Mouse (Mus musculus): ENCODE data around the gene Gm14137. TPM values are rescaled to one million over a fixed set of nuclear protein-coding genes. Genes with fewer than 3 reads are reported as not detected.

Gene Gm14137
- polyA plus RNA-seq, 1 experiment from 2014 or later, result 0.72 TPM

DNA sequence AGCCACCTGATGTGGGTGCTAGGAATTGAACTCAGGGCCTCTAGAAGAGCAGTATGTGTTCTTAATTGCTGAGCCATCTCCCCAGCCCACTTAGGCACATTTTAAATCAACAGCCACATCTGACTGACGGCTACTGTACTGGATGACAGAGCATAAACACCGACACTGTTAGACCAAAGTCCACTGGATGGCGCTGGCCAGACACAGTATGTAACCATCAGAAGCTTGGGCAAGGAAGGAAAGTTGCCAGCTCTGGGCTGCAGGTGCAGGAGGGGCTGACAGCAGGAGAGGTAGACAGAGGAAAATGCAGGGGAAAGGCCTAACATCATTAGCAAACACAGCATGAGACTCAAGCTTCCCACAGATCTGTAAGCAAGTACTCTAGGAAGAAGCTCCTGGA lies 2.5 kb downstream of the Gm14137 start:
- Histone ChIP-seq H3K27me3 (ENCODE audit: low read depth, poor library complexity, severe bottlenecking) (0 out of 2 replicates have a peak, but pooled peaks cover 5% of the 10 kb centered on the region), H3K9me3 (replicated peaks) (no peaks in the 10 kb centered on the region), H3K36me3 (peaks cover 47% of the 10 kb centered on the region), H3K4me1 (peaks cover 32% of the 10 kb centered on the region), H3K27ac (replicated peaks) (no peak overlapping the region), H3K4me3 (no peak overlapping the region)
- DNase-seq (ENCODE audit: low spot score), result no peak
- WGBS, result 51% methylated on average over 3 of the region's 3 CpGs

- 0 out of 2 replicates have a peak, but pooled peaks cover 5% of the 10 kb centered on the region for H3K27me3 ChIP-seq (ENCODE audit: low read depth, poor library complexity, severe bottlenecking)
- WGBS, result 90% methylated on average over 5 of the region's 5 CpGs
- H3K4me3 ChIP-seq, result no peak overlapping the region
- H3K9me3 ChIP-seq (replicated peaks), result no peaks in the 10 kb centered on the region
- peaks cover 27% of the 10 kb centered on the region for H3K4me1 ChIP-seq
- DNase-seq (ENCODE audit: low spot score), result no peak
- H3K27ac ChIP-seq (replicated peaks), result no peak overlapping the region
- peaks cover 43% of the 10 kb centered on the region for H3K36me3 ChIP-seq
Measured at GRCm38 (mm10) chr2:119177384-119177939, 3.2 kb downstream of the Gm14137 start.

DNA sequence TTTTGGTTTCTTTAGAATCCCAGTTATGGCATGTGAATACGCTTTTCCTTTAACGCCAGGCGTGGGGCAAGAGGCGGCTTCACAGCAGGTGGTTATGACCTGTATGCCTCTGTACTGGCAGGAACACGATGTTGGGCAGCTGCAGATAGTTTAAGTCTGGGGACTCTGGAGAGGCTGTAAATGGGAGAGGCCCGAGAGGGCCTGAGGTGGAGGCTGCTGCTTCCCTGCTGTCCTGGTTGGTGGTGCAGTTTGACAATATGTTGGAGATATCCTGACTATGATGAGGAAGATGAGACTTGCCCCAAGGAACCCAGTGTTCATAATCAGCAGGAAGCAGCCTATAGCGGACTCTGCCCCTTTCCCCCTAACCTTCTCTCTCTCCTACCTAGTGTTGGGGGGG lies 8.6 kb downstream of the Gm14137 start:
- H3K27ac ChIP-seq (replicated peaks), result no peak overlapping the region
- H3K4me1 ChIP-seq, result no peaks in the 10 kb centered on the region
- no peaks in the 10 kb centered on the region for H3K27me3 ChIP-seq (ENCODE audit: low read depth, poor library complexity, severe bottlenecking)
- H3K4me3 ChIP-seq, result no peak overlapping the region
- peaks cover 68% of the 10 kb centered on the region for H3K36me3 ChIP-seq
- H3K9me3 ChIP-seq (replicated peaks), result no peaks in the 10 kb centered on the region
- WGBS, result 80% methylated on average over 7 of the region's 7 CpGs
- no peak for DNase-seq (ENCODE audit: low spot score)

GRCm38 (mm10) chr2:119189029-119189710 lies 14.9 kb downstream of the Gm14137 start:
- H3K27ac ChIP-seq (replicated peaks), result no peak overlapping the region
- H3K27me3 ChIP-seq (ENCODE audit: low read depth, poor library complexity, severe bottlenecking), result no peaks in the 10 kb centered on the region
- DNase-seq (ENCODE audit: low spot score), result peak; percentile 82
- H3K9me3 ChIP-seq (replicated peaks), result no peaks in the 10 kb centered on the region
- H3K4me3 ChIP-seq, result peak overlapping the region; percentile 47
- peaks cover 9% of the 10 kb centered on the region for H3K4me1 ChIP-seq
- 9% methylated on average over 15 of the region's 15 CpGs for WGBS
- peaks cover 19% of the 10 kb centered on the region for H3K36me3 ChIP-seq

GRCm38 (mm10) chr2:119190969-119191368 lies 16.7 kb downstream of the Gm14137 start:
- 87% methylated on average over 5 of the region's 5 CpGs for WGBS
- Histone ChIP-seq H3K4me3 (no peak overlapping the region), H3K9me3 (replicated peaks) (no peaks in the 10 kb centered on the region), H3K27me3 (ENCODE audit: low read depth, poor library complexity, severe bottlenecking) (no peaks in the 10 kb centered on the region), H3K27ac (replicated peaks) (no peak overlapping the region), H3K4me1 (peaks cover 11% of the 10 kb centered on the region), H3K36me3 (0 out of 2 replicates have a peak, but pooled peaks cover 3% of the 10 kb centered on the region)
- DNase-seq (ENCODE audit: low spot score), result no peak

- H3K4me3 ChIP-seq, result no peak overlapping the region
- DNase-seq (ENCODE audit: low spot score), result no peak
- no peak overlapping the region for H3K27ac ChIP-seq (replicated peaks)
- H3K36me3 ChIP-seq, result no peaks in the 10 kb centered on the region
- H3K27me3 ChIP-seq (ENCODE audit: low read depth, poor library complexity, severe bottlenecking), result no peaks in the 10 kb centered on the region
- no peaks in the 10 kb centered on the region for H3K9me3 ChIP-seq (replicated peaks)
- whole genome bisulfite sequencing, result 87% methylated on average over 5 of the region's 5 CpGs
- H3K4me1 ChIP-seq, result peaks cover 28% of the 10 kb centered on the region
Measured at GRCm38 (mm10) chr2:119194140-119194539, 19.8 kb downstream of the Gm14137 start.

DNA sequence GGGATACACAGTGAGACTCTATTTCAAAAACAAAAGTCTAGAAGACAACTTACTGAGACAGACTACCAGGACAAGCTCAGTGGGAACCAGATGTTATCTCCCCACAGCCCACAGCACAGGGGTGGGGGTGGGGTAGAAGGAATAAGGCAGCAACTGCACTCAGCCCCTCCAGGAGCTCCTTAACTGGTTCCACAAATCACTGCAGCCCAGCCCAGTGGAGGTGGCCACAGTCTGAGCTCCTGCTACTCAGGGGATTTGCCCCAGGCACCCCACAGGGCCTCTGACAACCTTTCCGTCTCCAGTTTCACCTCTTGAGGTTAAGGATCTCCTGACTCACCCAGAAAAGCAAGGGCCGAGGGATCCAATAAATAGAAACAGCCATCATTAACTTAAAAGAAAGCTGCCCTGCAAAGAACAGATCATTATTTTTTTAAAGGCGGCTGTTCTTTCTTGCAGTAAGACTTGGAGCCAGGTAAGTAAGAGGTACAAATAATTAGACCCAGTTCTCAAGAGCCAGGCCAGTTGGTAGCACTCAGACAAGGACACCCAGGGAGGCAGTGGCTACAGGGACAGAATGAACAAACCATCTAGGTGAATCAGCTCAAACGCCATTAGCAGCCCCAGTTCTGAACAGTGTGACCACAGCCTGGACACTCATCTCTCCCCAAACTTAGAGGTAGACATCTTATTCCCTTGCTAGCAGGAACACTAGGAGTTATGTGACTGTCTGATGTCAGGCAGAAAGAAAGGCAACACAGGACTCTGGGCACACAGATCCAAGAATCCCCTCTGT lies 22.2 kb downstream of the Gm14137 start:
- 30% methylated on average over 4 of the region's 4 CpGs for WGBS

GRCm38 (mm10) chr2:119197493-119197892 lies 23.2 kb downstream of the Gm14137 start:
- peaks cover 26% of the 10 kb centered on the region for H3K4me1 ChIP-seq
- DNase-seq (ENCODE audit: low spot score), result no peak
- no peaks in the 10 kb centered on the region for H3K27me3 ChIP-seq (ENCODE audit: low read depth, poor library complexity, severe bottlenecking)
- WGBS, result 82% methylated on average over 1 of the region's 1 CpGs
- H3K27ac ChIP-seq (replicated peaks), result 0 out of 2 replicates have a peak overlapping the region, but pooled peaks have one; percentile 24
- H3K36me3 ChIP-seq, result no peaks in the 10 kb centered on the region
- no peak overlapping the region for H3K4me3 ChIP-seq
- H3K9me3 ChIP-seq (replicated peaks), result no peaks in the 10 kb centered on the region

More for the DNA sequence above, 22.2 kb downstream of the Gm14137 start:
- Histone ChIP-seq H3K36me3 (no peaks in the 10 kb centered on the region), H3K27me3 (ENCODE audit: low read depth, poor library complexity, severe bottlenecking) (no peaks in the 10 kb centered on the region), H3K4me1 (peaks cover 26% of the 10 kb centered on the region), H3K27ac (replicated peaks) (no peak overlapping the region), H3K9me3 (replicated peaks) (no peaks in the 10 kb centered on the region), H3K4me3 (no peak overlapping the region)
- DNase-seq (ENCODE audit: low spot score), result no peak

GRCm38 (mm10) chr2:119198049-119198448 lies 23.7 kb downstream of the Gm14137 start:
- DNase-seq (ENCODE audit: low spot score), result no peak
- peaks cover 26% of the 10 kb centered on the region for H3K4me1 ChIP-seq
- H3K36me3 ChIP-seq, result no peaks in the 10 kb centered on the region
- WGBS, result 18% methylated on average over 1 of the region's 1 CpGs
- 0 out of 2 replicates have a peak overlapping the region, but pooled peaks have one; percentile 24 for H3K27ac ChIP-seq (replicated peaks)
- no peaks in the 10 kb centered on the region for H3K27me3 ChIP-seq (ENCODE audit: low read depth, poor library complexity, severe bottlenecking)
- no peak overlapping the region for H3K4me3 ChIP-seq
- H3K9me3 ChIP-seq (replicated peaks), result no peaks in the 10 kb centered on the region

GRCm38 (mm10) chr2:119198934-119199333 lies 24.6 kb downstream of the Gm14137 start:
- H3K36me3 ChIP-seq, result no peaks in the 10 kb centered on the region
- no peaks in the 10 kb centered on the region for H3K27me3 ChIP-seq (ENCODE audit: low read depth, poor library complexity, severe bottlenecking)
- DNase-seq (ENCODE audit: low spot score), result no peak
- H3K4me1 ChIP-seq, result peaks cover 26% of the 10 kb centered on the region
- H3K27ac ChIP-seq (replicated peaks), result no peak overlapping the region
- WGBS, result 54% methylated on average over 3 of the region's 3 CpGs
- no peaks in the 10 kb centered on the region for H3K9me3 ChIP-seq (replicated peaks)
- no peak overlapping the region for H3K4me3 ChIP-seq

DNA sequence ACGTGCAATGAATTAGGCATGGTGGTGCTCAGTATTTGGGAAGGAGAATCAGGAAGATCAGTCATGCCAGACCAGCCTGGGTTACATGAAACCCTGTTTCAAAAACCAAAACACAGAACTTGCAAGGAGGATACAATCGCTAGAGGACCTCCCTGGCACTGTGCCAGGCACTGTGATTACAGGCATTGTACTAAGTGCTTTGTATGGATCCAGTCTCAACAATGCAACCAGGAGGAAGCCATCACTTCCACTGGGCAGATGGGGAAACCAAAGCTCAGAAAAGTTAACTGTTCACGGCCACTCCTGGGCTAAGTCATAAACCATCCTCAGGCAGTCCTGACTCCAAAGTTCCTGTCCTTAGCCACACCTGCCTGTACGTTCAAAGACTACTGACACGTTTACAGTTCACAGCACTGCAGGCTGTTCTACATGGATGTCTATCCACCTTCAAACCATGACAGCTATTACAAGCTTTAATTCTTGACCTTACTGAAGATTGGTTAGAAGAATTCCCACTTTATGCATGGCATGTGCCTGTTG lies 28.7 kb downstream of the Gm14137 start:
- Histone ChIP-seq H3K27me3 (ENCODE audit: low read depth, poor library complexity, severe bottlenecking) (no peaks in the 10 kb centered on the region), H3K36me3 (no peaks in the 10 kb centered on the region), H3K4me1 (peaks cover 29% of the 10 kb centered on the region), H3K27ac (replicated peaks) (no peak overlapping the region), H3K4me3 (no peak overlapping the region), H3K9me3 (replicated peaks) (no peaks in the 10 kb centered on the region)
- no peak for DNase-seq (ENCODE audit: low spot score)
- 88% methylated on average over 5 of the region's 5 CpGs for WGBS

GRCm38 (mm10) chr2:119203871-119204460 lies 29.7 kb downstream of the Gm14137 start:
- Histone ChIP-seq H3K27me3 (ENCODE audit: low read depth, poor library complexity, severe bottlenecking) (no peaks in the 10 kb centered on the region), H3K9me3 (replicated peaks) (no peaks in the 10 kb centered on the region), H3K4me1 (peaks cover 23% of the 10 kb centered on the region), H3K36me3 (no peaks in the 10 kb centered on the region), H3K4me3 (no peak overlapping the region), H3K27ac (replicated peaks) (no peak overlapping the region)
- DNase-seq (ENCODE audit: low spot score), result no peak
- 80% methylated on average over 4 of the region's 4 CpGs for WGBS

Measured in midbrain, embryonic 10.5 days (tissue).